Mouse (Mus musculus): ENCODE results near the gene Vmn2r85.
"Not testable (repeated sequence)": the region's sequence is repeated elsewhere in the genome, so short reads cannot be mapped to it uniquely, and the experiment has no call there.

Vmn2r85 gene

DNA sequence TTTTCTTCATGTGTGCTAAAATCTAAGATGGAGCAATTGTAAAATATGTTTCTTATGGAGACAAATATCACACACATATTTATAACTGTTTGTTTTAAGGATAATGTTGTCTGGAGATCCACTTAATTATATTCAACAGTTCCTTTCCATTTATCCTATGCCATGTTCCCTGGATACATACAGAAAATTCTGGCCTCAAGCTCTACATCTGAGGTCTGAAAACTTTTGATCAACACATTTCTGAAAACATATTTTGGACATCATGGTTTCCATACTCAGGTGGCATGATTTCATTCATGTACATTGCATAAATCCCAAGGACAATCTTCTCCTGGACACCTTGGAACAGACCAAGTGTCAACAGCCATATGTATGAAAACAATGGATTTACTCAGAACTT, at the start of gene Vmn2r85:
Gene Vmn2r85 (minus strand): TSS at position 101 of the 400 bp plus-strand sequence.
- DNase-seq (ENCODE audit: low spot score) = not testable (repeated sequence)

DNA sequence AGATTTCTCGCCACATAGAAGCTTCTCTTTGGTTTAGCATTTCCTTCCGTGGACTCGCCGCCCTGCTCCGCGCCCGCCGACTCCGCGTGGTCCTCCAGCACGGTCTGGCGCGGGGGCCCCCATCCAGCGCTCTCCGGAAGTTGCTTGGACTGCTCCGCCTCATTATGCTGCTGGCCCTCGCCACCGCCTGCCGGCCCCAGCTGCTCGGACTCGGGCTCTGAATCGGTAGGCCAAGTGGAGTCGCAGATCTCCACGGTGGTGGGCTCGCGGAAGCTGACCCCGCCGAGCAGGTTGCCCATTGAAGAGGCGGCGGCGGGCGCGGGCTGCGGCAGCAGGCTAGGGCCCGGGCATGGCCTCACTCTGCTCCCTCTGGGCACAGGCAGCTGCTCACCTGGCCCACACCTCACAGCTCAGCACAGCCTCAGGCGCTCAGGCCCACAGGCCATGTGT, 40.8 kb upstream of the Vmn2r85 start:
- peak; percentile 47 for DNase-seq (ENCODE audit: low spot score)

DNA sequence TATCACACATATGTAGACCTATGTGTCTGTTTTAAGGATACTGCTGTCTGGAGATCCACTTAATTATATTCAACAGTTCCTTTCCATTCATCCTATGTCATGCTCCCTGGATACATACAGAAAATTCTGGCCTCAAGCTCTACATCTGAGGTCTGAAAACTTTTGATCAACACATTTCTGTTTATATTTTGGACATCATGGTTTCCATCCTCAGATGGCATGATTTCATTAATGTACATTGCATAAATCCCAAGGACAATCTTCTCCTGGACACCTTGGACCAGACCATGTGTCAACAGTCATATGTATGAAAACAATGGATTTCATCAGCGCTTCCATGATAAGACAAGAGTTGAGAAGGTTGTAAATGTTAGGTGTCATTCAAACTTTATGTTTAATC, 26.4 kb upstream of the Vmn2r85 start, which contains the start of gene Vmn2r86:
Gene Vmn2r86 (minus strand): TSS at position 101 of the 400 bp plus-strand sequence.
- not testable (repeated sequence) for DNase-seq (ENCODE audit: low spot score)

DNA sequence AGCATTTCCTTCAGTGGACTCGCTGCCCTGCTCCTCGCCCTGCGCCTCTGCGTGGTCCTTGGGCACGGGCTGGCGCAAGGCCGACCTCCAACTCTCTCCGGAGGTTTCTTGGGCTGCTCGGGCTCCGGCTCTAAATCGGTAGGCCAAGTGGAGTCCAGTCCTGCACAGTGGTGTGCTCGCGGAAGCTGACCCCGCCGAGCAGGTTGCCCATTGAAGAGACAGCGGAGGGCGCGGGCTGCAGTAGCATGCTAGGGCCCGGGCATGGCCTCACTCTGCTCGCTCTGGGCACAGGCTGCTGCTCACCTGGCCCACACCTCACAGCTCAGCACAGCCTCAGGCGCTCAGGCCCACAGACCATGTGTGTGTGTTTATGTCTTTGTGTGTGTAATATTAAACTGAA, 15.3 kb upstream of the Vmn2r85 start:
- no peak for DNase-seq (ENCODE audit: low spot score)

DNA sequence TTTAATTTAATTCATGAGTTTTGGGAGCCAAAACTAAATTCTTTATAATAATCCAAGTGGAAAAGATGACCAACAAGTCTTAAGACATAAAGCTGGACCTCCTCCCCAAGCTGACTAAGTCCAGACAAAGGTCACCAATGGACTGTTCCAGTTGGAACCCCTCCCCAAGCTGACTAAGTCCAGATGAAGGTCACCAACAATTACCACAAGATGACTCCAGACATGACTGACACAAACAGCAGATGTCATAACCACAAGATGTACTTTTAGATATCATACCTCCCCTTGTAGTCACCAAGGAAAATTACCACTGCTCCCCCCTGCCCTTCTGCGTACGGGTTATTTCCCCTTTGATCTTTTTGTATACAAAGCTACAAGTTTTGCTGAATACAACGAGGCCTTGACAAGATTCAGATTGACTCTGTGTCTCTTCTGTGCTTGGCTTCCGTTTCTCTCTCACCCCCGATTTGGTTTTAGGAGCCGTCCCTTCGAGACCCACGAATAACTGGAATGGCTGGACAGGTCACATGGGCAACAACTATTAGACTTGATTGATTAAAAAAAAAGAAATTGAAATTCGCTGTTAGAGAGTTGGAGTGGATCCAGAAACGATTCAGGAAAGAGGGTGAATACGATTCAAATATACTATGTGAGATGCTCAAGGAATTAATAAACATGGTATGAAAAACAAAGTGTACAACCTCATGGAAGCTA, 4.8 kb upstream of the Vmn2r85 start:
- not testable (repeated sequence) for DNase-seq (ENCODE audit: low spot score)

DNA sequence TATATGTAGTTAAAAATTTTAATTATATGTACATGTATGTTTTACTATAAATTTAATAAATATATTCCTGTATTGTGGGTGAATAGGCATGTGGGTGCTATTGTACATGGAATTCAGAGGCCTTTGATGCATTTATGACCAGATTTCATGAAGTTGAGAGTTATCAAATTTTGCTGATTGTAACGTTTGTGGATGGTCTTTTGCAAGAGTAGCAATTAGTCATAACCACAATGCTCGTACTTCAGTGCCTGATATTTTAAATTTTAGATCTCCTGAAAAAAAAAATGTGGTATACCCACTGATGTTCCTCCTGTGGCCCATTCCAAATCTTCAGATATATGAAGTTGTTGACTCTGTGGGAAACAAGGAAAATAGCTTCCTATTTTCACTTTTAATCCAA, 7.1 kb downstream of the Vmn2r85 start:
- DNase-seq (ENCODE audit: low spot score) = not testable (repeated sequence)

DNA sequence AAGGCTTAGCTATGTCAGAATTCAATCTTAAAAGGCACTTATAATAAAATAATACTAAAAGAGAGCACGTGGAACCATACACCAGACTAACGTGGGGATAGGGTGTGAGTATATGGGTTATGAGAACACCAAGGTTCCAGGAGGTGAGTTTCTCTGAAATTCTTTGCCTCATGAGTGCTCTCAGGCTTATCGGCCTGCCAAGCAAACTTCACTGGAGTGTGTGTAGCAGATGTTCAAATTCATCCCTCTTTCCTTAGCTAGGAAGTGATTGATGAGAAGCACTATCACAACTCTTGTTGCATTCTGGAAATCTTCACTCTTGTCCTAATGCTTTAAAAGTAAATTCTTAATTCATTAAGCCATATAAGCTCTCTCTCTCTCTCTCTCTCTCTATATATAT, 9.1 kb downstream of the Vmn2r85 start:
- DNase-seq (ENCODE audit: low spot score) = no peak

DNA sequence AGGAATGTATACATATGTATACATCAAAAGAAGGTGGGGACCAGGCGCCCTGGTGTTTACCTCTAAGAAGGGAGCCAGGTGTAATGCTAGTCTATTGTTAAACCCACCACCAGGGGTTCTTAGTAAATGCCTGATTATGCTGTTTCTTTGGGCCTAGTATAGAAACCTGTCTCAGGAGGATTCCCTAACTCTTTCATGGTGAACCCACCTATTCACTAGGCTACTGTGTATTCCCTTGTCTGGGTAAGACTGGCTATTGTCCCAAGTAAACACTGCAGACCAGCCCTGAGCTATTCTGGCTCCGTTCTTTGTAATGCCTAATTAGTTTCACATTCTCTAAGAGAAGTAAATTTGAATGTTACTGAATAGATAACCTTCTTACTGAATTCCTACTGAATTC, 9.5 kb downstream of the Vmn2r85 start:
- DNase-seq (ENCODE audit: low spot score) = not testable (repeated sequence)

DNA sequence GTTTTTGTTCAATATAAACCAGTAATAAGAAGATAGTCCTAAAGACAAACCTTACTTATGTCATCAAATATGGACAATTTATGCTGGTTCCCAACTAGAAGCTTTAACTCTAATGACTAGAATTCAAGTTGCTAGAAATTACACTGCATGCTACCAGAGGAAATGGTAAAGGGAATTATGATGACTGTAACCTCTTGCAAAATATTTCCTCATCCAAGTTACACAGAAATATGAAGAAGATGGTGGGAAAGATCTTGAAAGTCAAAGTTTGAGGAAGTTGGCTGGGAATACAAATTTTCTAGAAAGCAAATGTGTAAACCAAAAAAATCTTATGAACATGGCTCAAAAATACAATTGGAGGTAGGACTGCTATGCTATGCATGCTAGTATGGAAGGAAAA, 13.2 kb downstream of the Vmn2r85 start:
- not testable (repeated sequence) for DNase-seq (ENCODE audit: low spot score)

DNA sequence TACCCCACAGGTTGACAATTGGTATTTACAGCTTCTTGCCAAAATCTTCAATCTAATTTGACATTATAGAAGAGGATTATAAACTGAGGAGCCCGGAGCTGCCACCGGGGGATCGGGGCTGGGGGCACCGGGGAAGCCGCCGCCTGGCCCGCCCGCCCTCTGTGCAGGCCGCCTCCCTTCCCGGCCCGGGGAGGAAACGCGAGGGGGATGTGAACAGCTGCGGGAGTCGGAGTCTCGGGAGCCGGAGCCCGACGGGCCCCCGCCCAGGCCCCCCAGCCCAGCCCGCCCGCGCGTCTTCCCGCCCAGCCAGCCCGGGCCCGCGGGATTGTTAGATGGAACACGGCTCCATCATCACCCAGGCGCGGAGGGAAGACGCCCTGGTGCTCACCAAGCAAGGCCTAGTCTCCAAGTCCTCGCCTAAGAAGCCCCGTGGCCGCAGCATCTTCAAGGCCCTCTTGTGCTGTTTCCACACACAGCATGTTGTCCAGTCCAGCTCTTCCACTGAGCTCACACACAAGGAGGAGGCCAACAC, 17.3 kb downstream of the Vmn2r85 start:
- DNase-seq (ENCODE audit: low spot score) = not testable (repeated sequence)

DNA sequence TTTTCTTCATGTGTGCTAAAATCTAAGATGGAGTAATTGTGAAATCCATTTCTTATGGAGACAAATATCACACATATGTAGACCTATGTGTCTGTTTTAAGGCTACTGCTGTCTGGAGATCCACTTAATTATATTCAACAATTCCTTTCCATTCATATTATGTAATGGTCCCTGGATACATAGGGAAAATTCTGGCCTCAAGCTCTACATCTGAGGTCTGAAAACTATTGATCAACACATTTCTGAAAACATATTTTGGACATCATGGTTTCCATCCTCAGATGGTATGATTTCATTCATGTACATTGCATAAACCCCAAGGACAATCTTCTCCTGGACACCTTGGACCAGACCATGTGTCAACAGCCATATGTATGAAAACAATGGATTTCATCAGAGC, 35.3 kb downstream of the Vmn2r85 start, which contains the start of gene Vmn2r84:
Gene Vmn2r84 (minus strand): TSS at position 101 of the 400 bp plus-strand sequence.
- DNase-seq (ENCODE audit: low spot score) = no peak

DNA sequence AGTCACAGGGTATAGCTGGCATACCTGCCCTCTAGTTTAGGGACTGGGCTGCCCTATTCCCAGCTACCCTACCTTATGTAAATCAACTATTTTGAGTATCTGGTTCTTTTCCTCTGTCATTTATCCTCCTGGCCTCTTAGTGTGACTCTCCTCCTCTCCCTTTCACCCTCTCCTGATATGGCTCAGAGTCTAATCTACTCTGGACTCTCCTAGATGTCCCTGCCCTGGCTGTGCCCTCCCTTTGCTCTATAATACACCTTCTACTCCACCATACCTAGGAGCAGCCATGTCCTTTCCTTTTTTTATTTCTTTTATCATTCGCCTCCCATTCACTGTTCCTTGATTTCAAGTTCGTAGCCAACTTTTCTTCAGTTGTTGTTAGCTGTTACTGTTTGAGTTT, 54.4 kb downstream of the Vmn2r85 start:
- no peak for DNase-seq (ENCODE audit: low spot score)

DNA sequence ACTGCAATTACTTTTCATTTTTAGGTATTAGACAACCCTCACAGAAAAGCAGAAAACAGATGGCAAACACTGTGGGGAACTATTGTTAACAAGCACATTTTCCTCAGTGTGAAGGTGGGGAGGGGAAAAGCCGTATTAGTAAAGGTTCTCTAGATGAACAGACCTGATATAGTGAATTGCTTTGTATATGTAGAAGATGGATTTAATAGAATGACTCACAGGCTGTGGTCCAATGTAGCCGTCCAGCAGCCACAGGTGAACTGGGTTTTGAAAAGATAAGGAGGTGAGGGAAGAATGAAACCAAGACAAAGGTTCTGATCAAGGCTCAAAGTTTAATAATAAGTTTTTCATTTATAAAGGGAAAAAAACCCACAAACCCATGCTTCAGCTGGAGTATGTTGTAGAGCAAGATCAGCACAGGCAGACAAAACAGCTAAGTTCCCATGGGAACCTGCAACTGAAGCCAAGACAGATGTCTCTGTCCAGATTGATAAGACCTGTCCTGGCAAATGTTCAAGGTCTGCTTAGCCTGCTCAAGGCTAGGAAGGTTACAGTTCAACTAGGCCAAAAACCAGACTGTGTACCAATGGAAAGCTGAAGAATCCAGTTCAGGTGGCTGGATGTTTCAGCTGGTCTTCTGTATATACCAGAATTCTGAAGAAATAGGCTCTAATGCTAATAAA, 56.9 kb downstream of the Vmn2r85 start:
- no peak for DNase-seq (ENCODE audit: low spot score)

DNA sequence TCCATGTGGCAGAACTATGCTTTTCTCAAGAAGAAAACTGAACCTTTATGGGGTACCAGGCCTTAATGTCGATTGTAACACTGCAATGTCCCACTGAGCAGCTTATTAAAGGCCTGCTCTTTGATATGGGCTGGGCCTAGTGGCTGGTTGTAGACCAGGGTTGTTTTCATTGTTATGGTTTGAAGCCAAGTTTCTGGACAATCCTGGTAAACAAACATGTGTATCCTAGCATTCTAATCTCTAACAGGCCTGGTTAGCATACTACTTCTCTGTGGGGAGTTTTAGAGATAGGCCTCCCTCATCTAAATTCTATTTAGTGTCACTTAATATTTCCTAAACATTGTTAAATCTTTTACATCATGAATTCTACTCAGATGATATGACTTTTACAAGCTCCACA, 57.9 kb downstream of the Vmn2r85 start:
- DNase-seq (ENCODE audit: low spot score) = no peak

DNA sequence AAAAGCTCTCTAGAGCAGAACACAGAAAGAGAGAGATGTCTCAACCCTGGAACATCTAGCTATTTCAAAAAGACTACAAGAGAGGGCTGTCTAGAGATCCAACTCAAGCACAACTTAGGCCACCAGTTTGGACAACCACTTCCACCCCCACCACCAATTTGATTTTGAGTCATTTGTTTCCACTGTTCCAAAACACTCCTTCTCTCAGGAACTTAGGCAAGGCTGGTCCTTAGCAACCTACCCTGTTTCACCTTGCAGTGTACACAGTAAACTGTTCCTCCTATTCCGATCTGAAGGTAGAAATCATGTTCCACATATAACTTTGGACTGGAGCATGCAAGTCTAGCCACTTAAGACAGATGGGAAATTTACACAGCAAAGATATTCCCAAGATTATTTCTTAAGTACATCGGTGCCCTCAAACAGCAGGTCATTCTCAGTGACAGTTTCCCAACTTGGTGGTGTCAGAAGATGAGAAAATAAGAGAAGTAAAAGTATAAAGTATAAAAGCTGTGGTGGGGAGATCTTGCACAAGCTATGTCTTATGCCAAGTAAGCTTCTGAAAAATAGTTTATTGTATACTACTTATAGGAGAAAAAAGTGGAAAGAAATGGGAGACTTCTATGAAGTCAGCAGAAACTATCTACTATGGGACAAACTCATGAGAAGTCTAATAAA, 59.4 kb downstream of the Vmn2r85 start:
- DNase-seq (ENCODE audit: low spot score) = no peak

DNA sequence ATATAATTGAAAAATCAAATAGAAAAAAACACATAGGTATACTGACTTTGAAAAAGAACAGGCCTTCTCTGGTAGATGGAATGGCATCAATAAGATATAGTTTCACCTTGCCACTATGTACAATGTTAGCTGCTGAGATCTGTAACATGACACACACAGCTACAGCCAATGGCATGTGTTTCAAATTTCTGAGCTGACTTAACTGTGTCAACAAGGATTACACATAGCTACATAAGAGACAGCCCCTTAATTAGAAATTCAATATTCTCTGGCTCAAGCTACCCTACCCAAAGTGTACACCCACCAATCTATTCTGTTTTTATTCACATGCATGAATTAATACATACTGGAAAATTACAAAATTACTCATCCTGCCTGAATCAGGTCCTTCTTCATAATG, 61.1 kb downstream of the Vmn2r85 start:
- DNase-seq (ENCODE audit: low spot score) = no peak

DNA sequence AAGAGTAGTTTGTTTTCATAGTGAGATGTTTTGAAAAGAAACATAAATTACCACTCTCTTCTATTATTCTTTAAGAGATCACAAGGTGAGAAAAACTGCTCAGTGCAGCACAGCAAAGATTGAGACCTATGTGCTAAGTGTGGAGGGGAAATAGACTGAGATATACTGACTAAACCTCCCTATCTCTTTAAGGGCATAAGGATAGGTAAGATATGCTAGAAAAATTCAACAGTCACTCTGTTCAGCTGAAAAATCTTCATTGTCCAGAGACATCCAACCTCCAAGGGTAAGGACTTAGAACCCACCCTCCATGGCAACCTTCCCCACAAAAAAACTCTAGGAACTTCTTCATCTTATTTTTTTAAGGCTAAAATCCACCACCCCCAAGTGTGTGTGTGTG, 64.7 kb downstream of the Vmn2r85 start:
- no peak for DNase-seq (ENCODE audit: low spot score)

Data from ovary, postnatal 36 days (tissue).